Mouse (Mus musculus): Measurements from ENCODE around the gene Psmd4.
A peak's percentile ranks its signal among the peaks of the same experiment; 100 is the strongest.
"Not testable (repeated sequence)": the region's sequence is repeated elsewhere in the genome, so short reads cannot be mapped to it uniquely, and the experiment has no call there.

Gene Psmd4

DNA sequence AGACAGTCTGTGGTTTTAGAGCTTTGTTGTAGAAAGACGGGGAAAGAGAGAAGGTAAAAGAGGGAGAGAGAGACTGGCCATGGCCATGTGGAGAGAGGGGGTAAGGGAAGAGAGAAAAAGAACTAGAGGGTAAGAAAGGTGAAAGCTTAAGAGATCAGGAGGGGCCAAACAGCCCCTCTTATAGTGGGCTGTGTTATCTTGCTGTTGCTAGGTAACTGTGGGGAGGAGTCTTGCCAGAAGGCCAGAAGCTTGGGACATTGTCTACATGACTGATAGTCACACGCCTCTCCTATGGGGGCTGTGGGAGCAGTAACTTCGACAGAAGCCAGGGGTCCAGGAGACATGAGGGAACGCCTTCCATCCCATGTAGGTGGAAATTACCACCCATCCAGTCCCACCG is 17.2 kb downstream of the Psmd4 start:
- DNase-seq (ENCODE audit: extremely low read depth, low read depth): no peak

DNA sequence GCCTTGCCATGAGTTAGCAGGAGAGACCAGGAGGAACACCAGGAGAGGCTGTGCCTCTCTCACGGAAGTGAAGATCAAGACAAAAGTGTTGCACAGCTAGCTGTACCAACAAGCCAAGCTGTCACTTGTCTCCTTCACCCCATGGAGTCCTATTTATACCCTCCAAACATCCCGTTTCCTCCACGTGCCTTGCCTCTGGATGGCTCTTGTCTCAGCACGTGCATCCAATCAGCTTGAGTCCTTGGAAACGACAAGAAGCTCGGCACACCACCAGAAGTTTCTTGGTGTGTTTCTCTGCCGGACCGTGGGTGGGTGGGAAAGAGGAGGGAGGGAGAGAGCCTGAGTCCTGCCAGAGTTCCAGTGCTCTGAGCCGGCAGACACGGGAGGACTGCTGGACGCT is 17.9 kb downstream of the Psmd4 start:
- no peak for DNase-seq (ENCODE audit: extremely low read depth, low read depth)

DNA sequence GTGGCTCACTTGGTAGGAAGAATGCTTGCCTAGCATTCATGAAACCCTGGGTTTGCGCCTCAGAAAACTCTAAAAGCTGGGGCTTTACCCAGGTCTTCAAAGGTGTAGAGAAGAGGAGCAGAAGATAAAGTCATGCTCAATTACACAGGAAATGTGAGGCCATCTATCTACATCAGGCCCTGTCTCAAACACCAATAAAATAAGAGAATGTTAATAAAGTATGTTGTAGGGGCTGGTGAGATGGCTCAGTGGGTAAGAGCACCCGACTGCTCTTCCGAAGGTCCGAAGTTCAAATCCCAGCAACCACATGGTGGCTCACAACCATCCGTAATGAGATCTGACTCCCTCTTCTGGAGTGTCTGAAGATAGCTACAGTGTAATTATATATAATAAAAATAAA is 21.5 kb downstream of the Psmd4 start:
- DNase-seq (ENCODE audit: extremely low read depth, low read depth): not testable (repeated sequence)

DNA sequence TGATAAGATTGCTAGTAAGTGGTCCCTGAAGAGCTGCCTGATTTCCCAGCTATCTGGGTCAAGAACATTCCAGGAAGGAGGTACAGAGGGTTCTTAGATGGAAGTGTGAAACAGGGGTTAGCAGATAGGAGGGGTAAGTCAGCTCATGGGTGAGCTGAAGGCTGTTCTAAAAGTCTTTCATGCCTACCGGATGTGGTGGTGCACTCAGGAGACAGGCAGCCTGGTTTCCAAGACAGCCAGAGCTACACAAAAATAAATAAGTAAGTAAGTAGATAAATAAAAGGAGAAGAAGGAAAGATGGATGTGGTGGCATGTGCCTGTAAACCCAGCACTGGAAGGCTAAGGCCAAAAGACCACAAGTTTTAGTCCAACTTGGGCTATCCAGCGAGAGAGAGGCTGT is 23.7 kb downstream of the Psmd4 start:
- DNase-seq (ENCODE audit: extremely low read depth, low read depth): no peak

DNA sequence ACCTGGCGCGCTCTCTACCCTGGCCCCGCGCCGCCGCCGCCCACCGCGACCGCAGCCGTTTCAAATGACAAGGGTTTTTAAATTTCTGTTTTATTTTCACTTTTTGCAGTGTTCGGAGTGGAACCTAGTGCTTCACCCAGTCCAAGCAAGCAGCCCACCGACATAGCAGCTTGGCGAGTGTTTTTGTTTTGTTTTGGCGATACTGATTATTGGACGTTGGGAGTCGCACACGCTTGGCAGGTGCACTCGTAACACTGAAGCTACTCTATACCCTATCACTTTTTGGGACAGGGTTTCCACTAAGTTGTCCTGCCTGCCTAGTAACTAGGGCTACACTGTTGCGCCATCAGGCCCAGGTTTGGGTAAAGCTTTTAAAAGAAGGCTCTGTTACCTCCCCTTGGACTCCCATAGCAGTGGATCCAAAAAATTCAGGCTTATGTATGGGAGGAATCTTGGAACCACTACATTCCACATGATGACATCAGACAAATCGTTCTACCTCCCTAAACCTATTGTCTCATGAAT is 25.8 kb downstream of the Psmd4 start:
- DNase-seq (ENCODE audit: extremely low read depth, low read depth): peak; percentile 58

DNA sequence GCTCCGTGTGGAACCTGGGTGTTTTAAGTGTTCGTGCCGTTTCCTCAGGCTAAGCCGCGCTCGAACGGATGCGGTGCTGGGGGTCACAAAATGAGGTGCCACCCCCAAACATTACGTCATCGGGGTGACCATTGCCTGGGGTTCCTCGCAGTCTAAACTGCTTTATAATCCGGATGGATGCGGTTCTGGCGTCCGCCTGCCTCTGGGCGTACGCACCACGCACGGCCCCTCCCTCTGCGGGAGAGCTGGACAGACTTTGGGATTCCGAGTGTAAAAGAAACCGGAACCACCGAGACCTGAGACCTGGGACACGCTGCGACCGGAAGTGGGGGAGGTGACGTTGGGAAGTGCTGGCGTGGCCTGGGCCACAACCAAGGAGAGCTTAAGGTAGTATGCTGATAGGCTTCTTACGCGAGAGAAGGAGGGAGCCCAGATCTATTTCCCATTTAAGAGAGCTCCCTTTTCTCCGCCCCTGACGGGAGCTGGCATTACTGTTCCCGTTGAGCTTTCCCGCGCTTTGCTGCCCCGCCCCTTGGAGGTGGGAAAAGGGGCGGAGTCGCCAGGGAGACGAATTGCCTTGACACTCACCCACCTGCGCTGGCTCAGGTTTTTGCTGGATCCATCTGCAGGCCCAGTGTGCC is 26.4 kb downstream of the Psmd4 start:
- DNase-seq (ENCODE audit: extremely low read depth, low read depth): peak; percentile 100

DNA sequence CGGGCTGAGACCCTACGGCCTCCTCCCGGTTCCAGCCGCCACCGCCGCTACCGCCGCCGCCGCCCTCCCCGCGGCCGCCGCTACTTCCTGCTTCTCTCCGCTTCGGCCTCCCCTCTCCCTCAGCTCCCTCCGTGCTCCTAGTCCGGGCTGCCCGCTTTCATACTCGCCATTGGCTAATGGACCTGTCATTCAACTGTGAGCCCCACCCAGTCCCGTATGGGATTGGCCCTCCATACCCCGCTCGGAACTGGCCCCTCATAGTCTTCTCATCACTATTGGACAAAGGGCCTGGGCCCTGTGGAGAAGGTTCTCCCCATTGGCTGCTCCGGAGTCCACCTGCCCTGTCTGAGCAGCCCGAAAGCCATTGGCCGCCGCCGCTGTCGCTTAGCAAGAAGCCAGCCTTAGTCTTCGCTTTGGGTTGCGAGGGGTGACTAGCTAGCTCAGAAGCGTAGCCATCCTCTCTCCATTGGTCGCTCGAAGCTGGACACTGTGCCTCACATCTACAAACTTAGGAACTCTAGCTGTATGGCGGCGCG is 27.0 kb downstream of the Psmd4 start, which contains the start of gene Zfp687:
Zfp687 (minus strand) TSS at position 112 of the 536 bp plus-strand sequence.
- peak; percentile 100 for DNase-seq (ENCODE audit: extremely low read depth, low read depth)

DNA sequence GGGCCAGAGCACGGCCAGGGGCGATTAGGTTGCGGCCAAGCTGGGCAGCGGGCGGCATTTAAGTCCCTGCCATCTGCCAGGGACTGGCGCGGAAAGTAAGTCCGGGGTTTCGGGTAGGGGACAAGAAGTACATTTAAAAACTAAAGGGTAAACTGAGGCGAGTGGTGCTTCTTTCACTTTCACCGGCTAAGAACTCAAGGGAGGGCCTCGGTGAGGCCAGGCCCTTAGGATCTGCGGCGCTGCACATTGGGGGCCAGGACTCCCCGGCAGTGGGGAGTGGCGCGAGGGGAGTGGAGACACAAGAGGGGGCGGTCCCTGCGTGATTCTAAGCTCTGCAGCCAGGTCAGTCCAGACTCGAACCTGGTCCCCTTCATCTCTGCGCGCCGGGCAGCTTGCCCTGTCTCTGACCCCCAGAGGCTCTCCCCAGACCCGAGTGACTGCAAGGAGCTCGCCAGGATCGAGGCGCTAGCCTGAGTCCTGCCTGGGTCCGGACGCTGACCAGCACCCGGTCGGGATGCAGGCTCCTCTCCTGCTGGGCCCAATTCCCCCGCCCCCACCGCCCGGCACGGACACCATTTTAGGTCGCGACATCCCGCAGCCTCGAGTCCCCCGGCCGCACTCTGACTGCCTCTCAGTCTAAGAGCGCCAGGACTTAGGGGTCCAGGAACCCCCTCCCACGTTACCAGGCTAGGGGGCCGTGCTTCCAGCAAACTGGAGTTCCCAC is 27.8 kb downstream of the Psmd4 start:
- peak; percentile 63 for DNase-seq (ENCODE audit: extremely low read depth, low read depth)

DNA sequence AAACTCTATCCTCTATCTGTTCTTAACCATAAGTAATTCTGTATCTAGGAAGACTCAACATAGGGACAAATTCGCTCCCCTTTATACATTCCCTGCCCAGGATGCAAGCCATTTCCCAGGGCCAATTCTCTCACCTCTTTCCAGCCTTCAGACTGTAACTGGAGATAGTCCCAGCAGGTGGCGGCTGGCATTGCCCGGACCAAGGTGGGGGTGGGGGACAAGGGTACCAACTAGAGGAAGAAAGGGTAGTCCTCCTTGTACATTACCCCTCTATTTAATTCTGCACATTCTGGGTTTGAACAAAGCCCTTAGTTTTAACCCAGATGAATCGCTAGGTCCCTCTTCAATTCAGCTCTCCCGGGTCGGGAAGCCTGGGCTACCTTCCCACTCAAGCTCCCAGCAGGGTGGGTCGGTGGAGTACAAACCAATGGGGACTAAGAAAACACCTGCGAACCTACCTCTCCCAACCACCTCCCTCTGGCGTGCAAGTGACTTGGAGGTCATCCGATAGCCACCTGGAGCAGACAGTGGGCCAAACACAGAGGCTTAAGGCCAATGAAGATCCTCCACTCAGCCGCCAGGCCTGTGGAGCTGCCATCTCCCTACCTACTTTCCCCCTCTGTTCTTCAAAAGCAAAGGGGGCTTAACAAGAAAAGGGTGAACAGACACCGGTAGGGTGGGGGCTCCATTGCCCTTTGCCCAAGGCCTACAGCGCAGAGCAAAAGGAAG is 28.6 kb downstream of the Psmd4 start:
- DNase-seq (ENCODE audit: extremely low read depth, low read depth): no peak

DNA sequence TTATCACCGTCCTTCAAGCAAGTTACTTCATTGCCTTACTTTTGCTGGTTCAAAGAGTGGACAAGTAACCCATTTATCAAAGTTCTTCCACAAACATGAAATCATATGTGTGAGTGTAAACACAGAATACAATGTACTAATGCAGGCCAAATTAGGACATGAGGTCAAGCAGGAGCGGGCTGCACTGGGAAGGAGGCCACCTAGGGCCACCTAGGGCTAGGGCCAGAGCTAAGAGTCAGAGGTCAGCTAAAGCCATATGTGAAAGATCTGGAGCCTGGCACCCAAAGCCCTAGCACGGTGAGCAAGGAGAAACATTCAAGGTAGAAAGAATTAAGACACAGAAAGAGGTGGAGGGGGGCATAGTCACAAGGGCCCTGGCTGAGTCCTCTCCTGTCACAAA is 29.4 kb downstream of the Psmd4 start:
- no peak for DNase-seq (ENCODE audit: extremely low read depth, low read depth)

DNA sequence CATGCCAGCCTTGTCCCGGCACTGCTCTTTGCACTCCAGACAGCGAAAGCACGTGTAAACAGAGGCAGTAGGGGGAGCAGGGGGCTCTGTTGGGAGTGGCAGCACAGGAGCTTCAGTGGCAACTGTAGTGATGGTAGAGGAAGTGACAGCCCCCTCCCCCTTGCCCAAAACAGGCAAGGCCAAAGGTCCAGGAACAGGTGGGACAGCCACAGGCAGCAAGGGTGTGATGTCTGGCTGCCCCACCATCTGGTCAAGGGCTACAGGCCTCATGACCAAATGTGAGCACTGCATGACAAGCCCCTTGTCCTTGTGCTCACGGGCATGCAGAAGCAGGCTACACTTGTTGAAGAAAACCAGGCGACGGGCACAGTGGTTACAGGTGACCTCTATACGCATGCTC is 32.0 kb downstream of the Psmd4 start:
- DNase-seq (ENCODE audit: extremely low read depth, low read depth): no peak

DNA sequence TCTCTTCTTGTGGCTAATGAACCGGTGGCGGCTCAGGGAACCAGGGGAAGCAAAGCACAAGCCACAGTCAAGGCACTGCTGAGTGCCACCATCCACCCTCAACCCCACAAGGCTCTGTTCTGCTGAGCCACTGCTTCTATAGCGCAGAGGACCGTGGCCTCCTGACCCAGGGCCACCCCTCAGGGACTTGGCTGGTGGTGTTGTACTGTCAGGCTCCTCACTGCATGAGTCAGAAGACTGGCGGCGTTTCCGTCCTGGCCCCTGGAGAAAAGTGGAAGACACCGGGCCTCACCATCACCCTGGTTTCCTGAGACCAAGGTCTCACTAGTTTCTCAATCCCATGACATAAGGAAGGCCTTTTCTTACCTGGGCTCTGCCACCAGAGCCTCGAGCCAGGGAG is 34.7 kb downstream of the Psmd4 start:
- DNase-seq (ENCODE audit: extremely low read depth, low read depth): no peak

DNA sequence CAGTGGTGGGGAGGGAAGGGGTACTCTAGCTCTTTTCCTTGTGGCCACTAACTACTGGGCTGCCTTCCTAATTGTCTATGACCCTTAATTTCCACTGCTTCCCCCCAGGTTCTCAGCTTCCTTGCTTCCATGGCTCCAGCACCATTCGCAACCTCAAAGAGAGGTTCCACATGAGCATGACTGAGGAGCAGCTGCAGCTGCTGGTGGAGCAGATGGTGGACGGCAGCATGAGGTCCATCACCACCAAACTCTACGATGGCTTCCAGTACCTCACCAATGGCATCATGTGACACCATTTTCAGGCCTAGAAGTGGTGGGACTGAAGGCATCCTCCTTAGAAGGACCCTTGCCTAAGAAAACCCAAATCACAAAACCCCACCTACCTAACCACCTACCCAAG is 36.8 kb downstream of the Psmd4 start:
- DNase-seq (ENCODE audit: extremely low read depth, low read depth): no peak

DNA sequence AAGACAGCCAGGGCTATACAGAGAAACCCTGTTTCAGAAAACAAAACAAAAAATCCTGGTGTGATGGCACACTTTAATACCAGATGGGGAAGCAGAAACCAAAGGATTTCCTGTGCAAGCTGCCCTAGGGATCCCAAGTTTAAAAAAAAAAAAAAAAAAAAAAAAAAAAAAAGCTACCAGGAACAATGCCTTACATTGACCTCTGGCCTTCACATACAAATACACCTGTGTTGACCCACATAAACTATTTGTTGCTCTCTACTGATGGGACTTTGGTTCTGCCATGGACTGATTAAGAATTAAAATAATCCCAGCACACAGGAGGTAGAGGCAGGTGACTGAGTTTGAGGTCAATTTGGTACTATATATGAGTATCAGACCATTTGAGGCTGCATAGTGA is 39.1 kb downstream of the Psmd4 start:
- DNase-seq (ENCODE audit: extremely low read depth, low read depth): no peak

DNA sequence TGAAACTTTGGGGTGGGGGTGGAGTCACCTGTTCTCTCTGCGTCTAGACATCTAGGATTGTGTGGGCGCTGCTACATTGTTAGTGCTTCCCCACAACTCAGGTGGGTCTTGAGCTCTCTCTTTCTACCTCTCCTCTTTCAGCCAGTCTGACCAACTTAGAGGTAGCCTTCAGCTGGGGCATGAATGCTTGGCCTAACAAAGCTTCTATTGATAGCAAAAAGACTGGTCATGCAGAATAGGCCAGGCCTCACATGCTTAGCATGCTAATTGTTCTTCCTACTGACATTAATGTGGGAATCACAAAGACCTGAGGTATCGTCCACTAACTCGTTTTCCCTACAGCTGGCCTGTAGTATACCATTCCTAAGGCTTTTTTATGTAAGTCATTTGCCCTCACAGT is 39.8 kb downstream of the Psmd4 start:
- no peak for DNase-seq (ENCODE audit: extremely low read depth, low read depth)

DNA sequence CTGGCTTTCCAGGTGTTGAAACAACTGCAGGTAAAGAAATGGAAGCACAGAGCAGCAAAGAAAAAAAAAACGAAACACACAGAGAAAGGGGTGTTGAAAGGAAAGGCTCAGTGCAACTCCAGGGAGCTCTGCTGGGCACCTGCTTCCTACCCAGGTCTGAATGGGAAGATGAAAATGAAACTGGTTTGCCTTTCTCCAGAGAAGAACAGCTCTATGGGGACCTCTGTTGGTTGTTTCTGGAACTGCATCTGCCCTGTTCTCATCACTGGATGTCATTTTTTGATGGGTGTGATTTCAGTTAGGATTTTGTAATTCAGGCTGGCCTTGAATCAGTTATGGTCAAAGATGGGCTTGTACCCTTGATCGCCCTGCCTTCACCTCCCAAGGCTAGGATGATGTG is 45.5 kb downstream of the Psmd4 start:
- peak; percentile 76 for DNase-seq (ENCODE audit: extremely low read depth, low read depth)

DNA sequence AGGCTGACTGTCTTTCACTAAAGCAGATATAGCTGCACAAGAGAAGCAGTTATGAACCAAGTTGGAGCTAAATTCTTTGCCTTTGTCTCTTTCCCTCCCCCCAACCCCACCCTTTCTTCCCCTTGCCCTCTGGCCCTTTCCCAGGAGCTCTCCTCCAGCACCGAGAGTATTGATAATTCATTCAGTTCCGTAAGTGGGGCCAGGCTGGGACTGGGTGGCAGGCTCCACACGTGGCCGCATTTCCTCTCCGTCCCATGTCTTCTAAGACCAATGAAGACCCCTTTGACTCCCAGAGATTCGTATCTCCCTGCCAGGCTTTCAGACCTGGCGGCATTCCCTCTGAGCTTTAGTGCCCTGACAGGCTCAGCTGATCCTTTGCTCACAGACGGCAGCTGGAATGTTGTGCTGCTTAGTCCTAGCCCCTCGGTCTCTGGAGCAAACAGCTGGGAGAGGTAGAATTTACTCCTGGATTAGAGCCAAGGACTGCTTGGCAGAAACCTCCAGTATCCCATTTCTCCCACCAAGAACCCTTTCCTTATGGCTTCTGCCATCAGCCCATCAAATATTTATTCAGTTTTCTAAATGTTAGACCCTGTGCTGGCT is 53.2 kb downstream of the Psmd4 start:
- DNase-seq (ENCODE audit: extremely low read depth, low read depth): no peak

DNA sequence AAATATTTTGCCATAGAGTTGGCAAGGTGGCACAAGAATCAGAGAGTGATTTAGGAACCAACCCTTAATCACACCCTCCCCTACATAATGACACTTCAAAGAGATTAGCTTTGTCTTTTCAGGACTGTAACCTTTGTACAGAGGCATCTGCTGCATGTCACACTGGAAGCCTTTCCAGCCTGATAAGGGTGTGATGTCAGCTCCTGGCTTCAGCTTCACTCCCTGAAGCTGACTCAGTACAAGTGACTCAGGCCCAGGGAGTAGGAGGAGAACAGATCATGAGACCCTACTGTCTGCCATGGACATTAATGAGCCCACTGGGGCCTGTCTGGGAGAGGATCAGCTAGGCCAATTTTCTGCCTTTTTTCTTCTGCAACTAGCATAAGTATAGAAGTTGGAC is 54.8 kb downstream of the Psmd4 start:
- peak; percentile 81 for DNase-seq (ENCODE audit: extremely low read depth, low read depth)

DNA sequence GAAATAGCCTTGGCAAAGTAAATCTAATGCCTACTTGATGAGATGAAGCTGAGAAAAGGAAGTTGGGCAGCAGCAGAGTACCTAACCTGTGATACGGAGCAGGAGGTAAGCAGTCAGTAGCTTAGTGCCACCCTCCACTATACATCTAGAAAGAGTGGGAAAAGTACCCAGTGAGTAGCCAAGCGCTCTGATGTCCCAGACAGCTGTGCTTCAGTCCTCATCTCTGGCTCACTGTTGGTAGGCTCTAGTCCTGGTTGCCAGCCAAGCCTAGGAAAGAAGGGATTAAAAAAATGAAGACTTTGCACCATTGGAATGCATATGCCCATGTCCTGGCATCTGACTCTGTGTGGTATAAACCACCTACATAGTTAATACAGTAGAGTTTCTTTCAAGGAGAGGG is 56.9 kb downstream of the Psmd4 start:
- no peak for DNase-seq (ENCODE audit: extremely low read depth, low read depth)

DNA sequence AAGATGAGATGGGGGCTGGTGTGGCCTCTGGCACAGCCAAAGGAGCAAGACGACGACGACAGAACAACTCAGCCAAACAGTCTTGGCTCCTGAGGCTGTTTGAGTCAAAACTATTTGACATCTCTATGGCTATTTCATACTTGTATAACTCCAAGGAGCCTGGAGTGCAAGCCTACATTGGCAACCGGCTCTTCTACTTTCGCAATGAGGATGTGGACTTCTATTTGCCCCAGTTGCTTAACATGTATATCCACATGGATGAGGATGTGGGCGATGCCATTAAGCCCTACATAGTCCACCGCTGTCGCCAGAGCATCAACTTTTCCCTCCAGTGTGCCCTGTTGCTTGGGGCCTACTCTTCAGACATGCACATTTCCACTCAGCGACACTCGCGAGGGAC is 58.1 kb downstream of the Psmd4 start:
- DNase-seq (ENCODE audit: extremely low read depth, low read depth): no peak

Data from MEL-GATA-1-ER (cell line).